Mouse (Mus musculus): Measurements from ENCODE around the gene Atat1. TPM values are rescaled to one million over a fixed set of nuclear protein-coding genes. Genes with fewer than 3 reads are reported as not detected.

Gene Atat1
- polyA plus RNA-seq, 1 experiment from 2014 or later, result 45.4 TPM

DNA sequence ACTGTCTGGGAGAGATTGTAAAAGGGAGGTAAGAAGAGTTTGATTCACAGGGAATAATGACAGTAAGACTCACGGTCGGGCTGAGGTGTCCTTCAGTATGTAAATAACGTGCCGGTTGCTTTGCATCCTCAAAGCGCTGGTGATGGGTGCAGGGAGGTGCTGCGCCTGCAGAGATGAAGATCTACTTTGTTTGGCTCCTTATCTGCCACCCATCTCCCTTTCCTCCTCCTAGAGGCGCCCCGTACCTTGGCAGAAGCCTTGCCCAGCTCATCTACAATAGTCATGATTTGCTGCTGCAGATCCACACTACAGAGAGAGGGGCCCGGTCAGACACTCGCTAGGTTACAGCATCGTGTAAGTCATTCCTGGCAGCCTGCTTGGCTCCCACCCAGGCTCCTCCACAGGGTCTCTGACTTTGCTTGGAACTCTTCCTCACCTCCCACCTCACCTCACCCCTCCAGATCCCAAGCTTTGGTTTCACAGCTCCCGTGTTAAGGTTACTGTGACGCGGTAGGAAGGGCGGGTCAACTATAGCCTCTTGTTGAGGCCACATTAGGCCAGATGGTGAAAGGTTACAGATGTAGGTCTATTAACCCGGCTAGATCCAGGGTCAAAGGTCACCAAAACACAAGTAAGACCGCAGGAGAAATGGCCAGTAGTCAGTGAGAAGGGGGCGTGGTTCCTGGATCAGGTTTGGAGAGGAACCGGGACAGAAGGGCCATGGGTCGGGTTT, 523 bp downstream of the Atat1 start:
- H3K4me2 ChIP-seq (ENCODE audit: low read depth, low read length), result peak overlapping the region; percentile 88
- H3K27ac ChIP-seq (ENCODE audit: low read length), result peak overlapping the region; percentile 65
- H3K9me3 ChIP-seq (ENCODE audit: control insufficient read depth, low read length), result no peaks in the 10 kb centered on the region
- peak overlapping the region; percentile 73 for H3K9ac ChIP-seq (ENCODE audit: low read depth, low read length)
- H3K36me3 ChIP-seq (ENCODE audit: control insufficient read depth, insufficient read depth, low read length), result peaks cover 14% of the 10 kb centered on the region
- 12% methylated on average over 20 of the region's 20 CpGs for WGBS
- ATAC-seq, result peak; percentile 66
- H3K4me1 ChIP-seq (ENCODE audit: control insufficient read depth, insufficient read depth, low read length), result peaks cover 8% of the 10 kb centered on the region
- peak overlapping the region; percentile 77 for H3K4me3 ChIP-seq (ENCODE audit: low read length)
- H3K27me3 ChIP-seq (replicated peaks; ENCODE audit: control insufficient read depth, insufficient read depth, low read length), result no peaks in the 10 kb centered on the region

DNA sequence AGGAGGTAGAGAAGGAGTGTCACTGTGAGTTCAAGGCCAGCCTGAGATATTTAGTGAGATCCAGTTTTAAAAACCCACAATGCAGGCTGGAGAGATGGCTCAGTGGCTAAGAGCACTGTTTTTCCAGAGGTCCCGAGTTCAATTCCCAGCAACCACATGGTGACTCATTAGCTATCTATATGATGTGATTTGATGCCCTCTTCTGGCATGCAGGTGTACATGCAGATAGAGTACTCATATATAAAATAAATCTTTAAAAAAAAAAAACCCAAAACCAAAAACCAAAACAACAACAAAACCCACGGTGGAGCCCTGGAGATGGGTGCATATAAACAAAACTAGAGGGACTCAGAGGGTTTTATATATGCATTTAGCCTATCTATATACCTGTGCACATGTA, 2.3 kb downstream of the Atat1 start:
- H3K27me3 ChIP-seq (replicated peaks; ENCODE audit: control insufficient read depth, insufficient read depth, low read length), result no peaks in the 10 kb centered on the region
- peaks cover 8% of the 10 kb centered on the region for H3K4me1 ChIP-seq (ENCODE audit: control insufficient read depth, insufficient read depth, low read length)
- H3K9me3 ChIP-seq (ENCODE audit: control insufficient read depth, low read length), result no peaks in the 10 kb centered on the region
- 80% methylated on average over 2 of the region's 2 CpGs for WGBS
- no peak overlapping the region for H3K4me2 ChIP-seq (ENCODE audit: low read depth, low read length)
- H3K27ac ChIP-seq (ENCODE audit: low read length), result no peak overlapping the region
- H3K4me3 ChIP-seq (ENCODE audit: low read length), result no peak overlapping the region
- no peak for ATAC-seq
- H3K9ac ChIP-seq (ENCODE audit: low read depth, low read length), result no peak overlapping the region
- H3K36me3 ChIP-seq (ENCODE audit: control insufficient read depth, insufficient read depth, low read length), result peaks cover 9% of the 10 kb centered on the region

DNA sequence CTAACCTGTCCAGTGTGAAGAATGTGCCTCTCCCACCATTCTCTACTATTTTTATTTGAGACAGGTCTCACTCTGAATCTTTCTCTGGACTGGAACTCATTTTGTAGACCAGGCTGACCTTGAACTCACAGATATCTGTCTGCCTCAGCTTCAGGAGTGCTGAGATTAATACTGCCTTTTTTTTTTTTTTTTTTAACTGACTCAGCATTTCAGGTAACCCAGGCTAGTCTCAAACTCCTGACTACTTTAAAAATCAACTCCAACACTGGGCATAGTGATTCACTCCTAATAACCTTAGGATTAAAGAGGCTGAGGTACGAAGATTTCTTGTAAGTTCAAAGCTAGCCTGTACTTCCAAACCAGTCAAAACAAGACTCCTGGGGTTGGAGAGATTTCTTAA, 4.3 kb downstream of the Atat1 start:
- Histone ChIP-seq H3K9ac (ENCODE audit: low read depth, low read length) (no peak overlapping the region), H3K36me3 (ENCODE audit: control insufficient read depth, insufficient read depth, low read length) (peaks cover 3% of the 10 kb centered on the region), H3K9me3 (ENCODE audit: control insufficient read depth, low read length) (no peaks in the 10 kb centered on the region), H3K27ac (ENCODE audit: low read length) (no peak overlapping the region), H3K27me3 (replicated peaks; ENCODE audit: control insufficient read depth, insufficient read depth, low read length) (no peaks in the 10 kb centered on the region), H3K4me3 (ENCODE audit: low read length) (no peak overlapping the region), H3K4me2 (ENCODE audit: low read depth, low read length) (no peak overlapping the region), H3K4me1 (ENCODE audit: control insufficient read depth, insufficient read depth, low read length) (peaks cover 8% of the 10 kb centered on the region)
- ATAC-seq, result no peak
- 96% methylated on average over 1 of the region's 1 CpGs for WGBS

DNA sequence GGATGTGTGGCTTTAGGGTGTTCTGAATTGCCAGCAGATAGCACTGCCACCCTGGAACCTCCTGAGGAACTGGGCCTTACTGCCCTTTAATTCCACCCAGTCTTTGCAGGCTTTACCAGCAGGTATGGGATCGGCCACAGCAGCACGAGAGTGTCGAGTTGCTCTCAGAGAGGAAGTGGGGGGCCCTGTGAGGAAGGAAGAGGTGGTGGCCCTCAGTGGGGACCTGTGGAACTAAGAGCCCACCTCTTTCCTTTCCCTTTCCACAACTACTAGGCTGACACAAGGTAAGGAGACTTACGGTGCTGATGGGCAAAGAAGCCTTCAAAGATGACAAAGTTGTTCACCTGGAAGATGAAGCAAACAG, 5.9 kb downstream of the Atat1 start:
- H3K27me3 ChIP-seq (replicated peaks; ENCODE audit: control insufficient read depth, insufficient read depth, low read length), result no peaks in the 10 kb centered on the region
- H3K27ac ChIP-seq (ENCODE audit: low read length), result no peak overlapping the region
- no peak overlapping the region for H3K9ac ChIP-seq (ENCODE audit: low read depth, low read length)
- no peak overlapping the region for H3K4me2 ChIP-seq (ENCODE audit: low read depth, low read length)
- no peaks in the 10 kb centered on the region for H3K9me3 ChIP-seq (ENCODE audit: control insufficient read depth, low read length)
- H3K4me3 ChIP-seq (ENCODE audit: low read length), result no peak overlapping the region
- ATAC-seq, result no peak
- H3K36me3 ChIP-seq (ENCODE audit: control insufficient read depth, insufficient read depth, low read length), result peaks cover 3% of the 10 kb centered on the region
- peaks cover 4% of the 10 kb centered on the region for H3K4me1 ChIP-seq (ENCODE audit: control insufficient read depth, insufficient read depth, low read length)
- WGBS, result 84% methylated on average over 4 of the region's 4 CpGs

DNA sequence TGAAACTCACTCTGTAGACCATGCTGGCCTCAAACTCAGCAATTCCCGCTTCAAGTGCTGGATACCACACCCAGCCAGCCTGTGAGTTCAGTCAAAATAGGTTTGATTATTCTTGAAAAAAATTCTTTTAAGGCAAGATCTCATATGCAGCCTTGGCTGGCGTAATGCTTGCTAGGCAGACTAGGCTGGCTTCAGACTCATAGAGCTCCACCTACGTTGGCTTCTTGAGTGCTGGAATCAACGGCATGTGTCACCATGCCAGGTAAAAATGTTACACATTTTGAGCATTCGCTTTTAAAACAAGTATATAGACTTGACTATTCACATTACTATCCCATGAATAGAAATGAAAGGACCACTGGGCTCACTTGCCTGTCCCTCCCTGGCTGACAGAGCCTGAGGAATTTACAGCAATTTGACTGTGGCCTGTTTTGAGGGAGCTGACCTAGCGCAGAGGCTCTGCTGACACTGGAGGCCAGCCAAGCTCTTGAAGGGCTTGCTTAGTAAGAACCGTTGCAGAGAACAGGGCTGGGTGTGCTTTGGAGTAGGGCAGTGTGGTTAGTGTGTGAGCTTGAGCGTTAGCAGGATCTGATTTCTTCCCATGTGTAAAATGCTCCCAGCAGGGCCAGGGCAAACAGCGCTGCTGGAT, 6.4 kb downstream of the Atat1 start:
- H3K27ac ChIP-seq (ENCODE audit: low read length), result no peak overlapping the region
- no peak for ATAC-seq
- WGBS, result 87% methylated on average over 9 of the region's 9 CpGs
- H3K9me3 ChIP-seq (ENCODE audit: control insufficient read depth, low read length), result no peaks in the 10 kb centered on the region
- H3K4me2 ChIP-seq (ENCODE audit: low read depth, low read length), result no peak overlapping the region
- no peaks in the 10 kb centered on the region for H3K27me3 ChIP-seq (replicated peaks; ENCODE audit: control insufficient read depth, insufficient read depth, low read length)
- no peaks in the 10 kb centered on the region for H3K4me1 ChIP-seq (ENCODE audit: control insufficient read depth, insufficient read depth, low read length)
- H3K4me3 ChIP-seq (ENCODE audit: low read length), result no peak overlapping the region
- H3K9ac ChIP-seq (ENCODE audit: low read depth, low read length), result no peak overlapping the region
- peaks cover 3% of the 10 kb centered on the region for H3K36me3 ChIP-seq (ENCODE audit: control insufficient read depth, insufficient read depth, low read length)

DNA sequence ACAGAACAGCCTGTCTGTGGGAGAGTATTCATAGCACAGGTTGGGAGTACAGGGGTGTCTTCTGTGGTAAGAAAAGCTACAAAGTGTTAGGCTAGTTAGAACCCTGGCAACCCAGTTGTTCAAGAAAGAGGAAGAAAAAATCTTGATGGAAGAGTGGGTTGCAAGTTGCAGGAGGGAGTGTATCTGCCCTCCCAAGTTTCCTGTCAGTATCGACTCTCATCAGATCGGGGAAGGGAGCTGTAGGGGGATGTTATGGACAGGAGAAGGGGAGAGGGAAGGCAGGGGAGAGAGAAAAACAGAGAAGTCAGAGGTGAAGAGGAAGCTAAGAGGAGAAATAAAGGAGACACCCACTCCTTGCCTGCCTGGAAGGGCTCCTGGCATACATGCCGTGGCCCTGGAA, 9.2 kb downstream of the Atat1 start:
- ATAC-seq, result no peak
- no peak overlapping the region for H3K4me3 ChIP-seq (ENCODE audit: low read length)
- no peak overlapping the region for H3K27ac ChIP-seq (ENCODE audit: low read length)
- H3K9ac ChIP-seq (ENCODE audit: low read depth, low read length), result no peak overlapping the region
- H3K36me3 ChIP-seq (ENCODE audit: control insufficient read depth, insufficient read depth, low read length), result no peaks in the 10 kb centered on the region; the same call in 1 of the 2 replicates
- H3K9me3 ChIP-seq (ENCODE audit: control insufficient read depth, low read length), result no peaks in the 10 kb centered on the region
- WGBS, result 93% methylated on average over 3 of the region's 3 CpGs
- no peaks in the 10 kb centered on the region for H3K27me3 ChIP-seq (replicated peaks; ENCODE audit: control insufficient read depth, insufficient read depth, low read length)
- no peak overlapping the region for H3K4me2 ChIP-seq (ENCODE audit: low read depth, low read length)
- H3K4me1 ChIP-seq (ENCODE audit: control insufficient read depth, insufficient read depth, low read length), result peaks cover 13% of the 10 kb centered on the region

DNA sequence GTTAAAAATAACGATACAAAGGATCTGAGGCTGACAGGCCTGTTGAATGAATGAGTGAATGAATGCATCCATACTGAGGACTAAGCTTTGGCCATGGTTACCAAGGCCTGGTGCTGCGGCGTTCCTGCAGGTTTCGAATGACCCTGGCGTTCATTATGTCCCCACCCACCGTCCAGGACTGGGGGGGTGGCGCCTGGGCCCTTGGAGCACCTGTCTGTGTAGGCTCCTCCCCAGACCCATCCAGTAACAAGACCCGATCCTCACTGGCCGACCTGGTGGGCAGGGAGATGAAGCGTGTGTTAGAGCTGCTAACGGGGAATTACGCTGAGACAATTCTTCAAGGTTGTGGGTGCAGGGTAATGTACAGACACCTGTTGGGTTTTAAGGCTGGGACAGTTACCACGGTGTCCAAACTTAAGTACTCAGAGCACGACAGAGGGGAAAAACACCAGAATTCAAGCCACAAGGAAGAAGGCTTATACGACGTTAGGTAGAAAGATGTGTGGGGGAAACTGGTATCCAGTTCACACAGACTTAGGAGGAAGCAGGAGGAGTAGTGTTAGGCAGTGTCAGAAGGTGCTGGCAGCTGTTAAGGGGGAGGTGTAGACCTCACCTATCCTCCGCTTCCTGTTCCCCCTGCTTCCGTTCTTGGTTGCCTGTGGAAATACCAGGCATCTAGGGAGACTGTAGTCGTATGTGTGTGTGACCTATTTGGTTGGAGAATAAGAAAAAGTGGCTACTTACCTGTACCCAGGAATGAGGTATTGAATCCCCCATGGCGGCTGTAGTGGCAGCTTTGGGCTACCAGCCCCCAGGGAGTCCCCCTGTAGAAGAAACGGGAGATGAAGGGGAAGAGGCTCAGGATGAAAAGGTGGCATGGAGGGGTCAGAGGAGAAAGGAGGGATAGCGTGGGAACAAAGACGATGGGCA, 12.0 kb downstream of the Atat1 start:
- Histone ChIP-seq H3K4me2 (ENCODE audit: low read depth, low read length) (peak overlapping the region; percentile 51), H3K27me3 (replicated peaks; ENCODE audit: control insufficient read depth, insufficient read depth, low read length) (no peaks in the 10 kb centered on the region), H3K9me3 (ENCODE audit: control insufficient read depth, low read length) (no peaks in the 10 kb centered on the region), H3K27ac (ENCODE audit: low read length) (peak overlapping the region; percentile 4; the same call in 1 of the 2 replicates), H3K9ac (ENCODE audit: low read depth, low read length) (peak overlapping the region; percentile 66), H3K4me3 (ENCODE audit: low read length) (peak overlapping the region; percentile 72), H3K4me1 (ENCODE audit: control insufficient read depth, insufficient read depth, low read length) (peaks cover 14% of the 10 kb centered on the region), H3K36me3 (ENCODE audit: control insufficient read depth, insufficient read depth, low read length) (peaks cover 9% of the 10 kb centered on the region; the same call in 1 of the 2 replicates)
- peak; percentile 56 for ATAC-seq
- WGBS, result 40% methylated on average over 23 of the region's 23 CpGs

DNA sequence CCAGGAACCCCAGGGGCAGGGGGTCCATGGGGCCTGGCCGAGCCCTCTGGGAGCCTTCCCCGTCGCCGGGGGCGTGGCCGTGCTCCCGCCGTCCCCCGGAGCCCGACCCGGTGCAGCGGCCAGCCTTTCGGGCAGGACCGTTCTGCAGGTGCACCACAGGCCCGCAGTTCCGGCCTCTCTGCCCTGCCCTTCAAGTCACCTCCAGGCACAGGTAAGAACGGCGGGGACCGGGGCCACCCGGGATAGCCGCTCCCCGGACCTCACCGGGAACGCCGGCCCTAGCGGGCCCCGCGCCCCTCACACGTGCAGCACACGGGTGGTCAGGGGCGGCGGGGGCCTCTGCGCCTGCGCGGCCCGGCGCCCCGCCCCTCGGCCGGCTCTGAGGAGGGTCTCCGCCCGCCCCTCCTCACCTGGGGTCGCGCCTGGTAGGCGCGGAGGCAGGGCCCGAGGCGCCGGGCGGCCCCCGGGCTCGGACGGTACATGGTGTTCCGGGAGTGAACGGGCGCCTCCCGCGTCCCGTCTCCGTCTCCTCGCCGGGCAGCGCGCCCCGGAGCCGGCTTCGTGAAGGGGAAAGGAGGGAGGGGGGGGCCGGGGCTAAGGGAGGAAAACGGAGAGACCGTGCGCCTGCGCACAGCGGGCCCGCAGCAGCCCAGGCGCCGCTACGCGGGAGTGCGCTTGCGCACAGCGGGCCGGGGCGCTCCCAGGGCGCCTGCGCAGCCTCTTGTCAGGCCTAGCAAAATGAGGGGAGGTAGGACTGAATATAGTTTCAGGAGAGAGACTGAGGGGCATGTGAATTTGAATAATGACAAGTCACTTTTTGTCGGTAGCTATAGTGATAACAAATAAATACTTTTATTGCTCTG, 12.9 kb downstream of the Atat1 start, which contains the start of gene 2310061I04Rik:
Gene 2310061I04Rik, minus strand, starts transcription at position 651 of the 863 bp plus-strand sequence.
- under 1% methylated on average over 82 of the region's 86 CpGs for WGBS
- Histone ChIP-seq H3K27ac (ENCODE audit: low read length) (peak within 1 kb of the TSS; percentile 72), H3K4me3 (ENCODE audit: low read length) (peak within 1 kb of the TSS; percentile 72), H3K9ac (ENCODE audit: low read depth, low read length) (peak within 1 kb of the TSS; percentile 84), H3K9me3 (ENCODE audit: control insufficient read depth, low read length) (no peaks in the 10 kb centered on the region), H3K4me2 (ENCODE audit: low read depth, low read length) (peak within 1 kb of the TSS; percentile 92), H3K36me3 (ENCODE audit: control insufficient read depth, insufficient read depth, low read length) (peaks cover 11% of the 10 kb centered on the region; the same call in 1 of the 2 replicates), H3K27me3 (replicated peaks; ENCODE audit: control insufficient read depth, insufficient read depth, low read length) (no peaks in the 10 kb centered on the region), H3K4me1 (ENCODE audit: control insufficient read depth, insufficient read depth, low read length) (peaks cover 14% of the 10 kb centered on the region)
- peak; percentile 95 for ATAC-seq

Measured in intestine, embryonic 16.5 days (tissue).